Mouse (Mus musculus): ENCODE data around the gene Klk1b27. TPM values are rescaled to one million over a fixed set of nuclear protein-coding genes. Genes with fewer than 3 reads are reported as not detected.

Gene Klk1b27
- 2.8 TPM for polyA plus RNA-seq (2017; shearing (Covaris generic))

DNA sequence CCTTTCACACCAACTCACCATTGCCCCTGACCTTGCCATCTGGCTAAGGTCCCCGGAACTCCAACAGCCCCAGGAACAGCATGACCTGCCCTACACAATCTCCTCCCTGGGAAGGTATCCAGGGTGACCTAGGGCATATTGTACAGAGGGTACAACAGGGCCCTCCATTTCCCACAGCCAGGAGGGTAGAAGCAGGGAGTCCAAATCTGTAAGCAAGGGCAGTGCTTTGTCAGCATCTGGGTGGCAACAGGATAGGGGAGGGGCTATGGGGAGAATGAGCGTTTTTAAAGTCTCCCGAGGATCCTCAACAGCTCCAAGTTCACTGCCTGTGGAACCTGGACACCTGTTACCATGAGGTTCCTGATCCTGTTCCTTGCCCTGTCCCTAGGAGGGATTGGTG, at the start of gene Klk1b27:
Gene Klk1b27 (plus strand): TSS at position 301 of the 400 bp plus-strand sequence.

GRCm38 (mm10) chr7:44011868-44012267, 40.2 kb upstream of the Klk1b27 start, which contains the start of gene Klk1b26:
Gene Klk1b26 (plus strand): TSS chr7:44012168.

DNA sequence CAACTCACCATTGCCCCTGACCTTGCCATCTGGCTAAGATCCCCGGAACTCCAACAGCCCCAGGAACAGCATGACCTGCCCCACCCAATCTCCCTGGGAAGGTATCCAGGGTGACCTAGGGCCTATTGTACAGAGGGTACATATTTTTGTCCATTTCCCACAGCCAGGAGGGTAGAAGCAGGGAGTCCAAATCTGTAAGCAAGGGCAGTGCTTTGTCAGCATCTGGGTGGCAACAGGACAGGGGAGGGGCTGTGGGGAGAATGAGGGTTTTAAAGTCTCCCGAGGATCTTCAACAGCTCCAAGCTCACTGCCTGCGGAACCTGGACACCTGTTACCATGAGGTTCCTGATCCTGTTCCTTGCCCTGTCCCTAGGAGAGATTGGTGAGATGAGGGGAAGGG, 49.9 kb downstream of the Klk1b27 start, which contains the start of gene Klk1b21:
Gene Klk1b21 (plus strand): TSS at position 301 of the 400 bp plus-strand sequence.

Other genes starting within 250 kb of the Klk1b27 start
- gene Klk7, start 241.0 kb upstream of the Klk1b27 start, polyA plus RNA-seq (2017; shearing (Covaris generic)), result not detected
- not detected for gene Klk6, start 227.8 kb upstream of the Klk1b27 start, polyA plus RNA-seq (2017; shearing (Covaris generic))
- not detected for gene Klk5, start 210.3 kb upstream of the Klk1b27 start, polyA plus RNA-seq (2017; shearing (Covaris generic))
- gene Klk4, start 171.1 kb upstream of the Klk1b27 start, polyA plus RNA-seq (2017; shearing (Covaris generic)), result not detected
- gene Klk15, start 118.5 kb upstream of the Klk1b27 start, polyA plus RNA-seq (2017; shearing (Covaris generic)), result not detected
- gene Klk1b8, start 101.6 kb upstream of the Klk1b27 start, polyA plus RNA-seq (2017; shearing (Covaris generic)), result not detected
- gene Klk1b1, start 85.5 kb upstream of the Klk1b27 start, polyA plus RNA-seq (2017; shearing (Covaris generic)), result not detected
- gene Klk1b9, start 76.2 kb upstream of the Klk1b27 start, polyA plus RNA-seq (2017; shearing (Covaris generic)), result 1.1 TPM
- not detected for gene Klk1b11, start 56.4 kb upstream of the Klk1b27 start, polyA plus RNA-seq (2017; shearing (Covaris generic))
- not detected for gene Klk1b26, start 40.1 kb upstream of the Klk1b27 start, polyA plus RNA-seq (2017; shearing (Covaris generic))
- gene Klk1b21, start 50.0 kb downstream of the Klk1b27 start, polyA plus RNA-seq (2017; shearing (Covaris generic)), result not detected
- not detected for gene Klk1b22, start 60.4 kb downstream of the Klk1b27 start, polyA plus RNA-seq (2017; shearing (Covaris generic))
- not detected for gene Klk1b16, start 84.5 kb downstream of the Klk1b27 start, polyA plus RNA-seq (2017; shearing (Covaris generic))
- not detected for gene Klk1b24, start 135.9 kb downstream of the Klk1b27 start, polyA plus RNA-seq (2017; shearing (Covaris generic))
- gene Klk1b3, start 145.9 kb downstream of the Klk1b27 start, polyA plus RNA-seq (2017; shearing (Covaris generic)), result not detected
- gene Klk1b4, start 155.1 kb downstream of the Klk1b27 start, polyA plus RNA-seq (2017; shearing (Covaris generic)), result not detected
- not detected for gene Klk1b5, start 163.7 kb downstream of the Klk1b27 start, polyA plus RNA-seq (2017; shearing (Covaris generic))
- 0.40 TPM for gene Klk1, start 173.1 kb downstream of the Klk1b27 start, polyA plus RNA-seq (2017; shearing (Covaris generic))
- not detected for gene Gm36864, start 183.9 kb downstream of the Klk1b27 start, polyA plus RNA-seq (2017; shearing (Covaris generic))
- gene 1700028J19Rik, start 194.4 kb downstream of the Klk1b27 start, polyA plus RNA-seq (2017; shearing (Covaris generic)), result 1.8 TPM
- gene 2410002F23Rik, start 194.4 kb downstream of the Klk1b27 start, polyA plus RNA-seq (2017; shearing (Covaris generic)), result 202 TPM
- not detected for gene Acp4, start 205.1 kb downstream of the Klk1b27 start, polyA plus RNA-seq (2017; shearing (Covaris generic))
- gene Gm15517, start 209.2 kb downstream of the Klk1b27 start, polyA plus RNA-seq (2017; shearing (Covaris generic)), result not detected

All from CD4-positive, CD25-positive, alpha-beta regulatory T cell, adult 9 weeks (primary cell).